Mouse (Mus musculus) urinary bladder, adult 2 months (tissue): Measurements from ENCODE around the gene Tmem50b. TPM values are rescaled to one million over a fixed set of nuclear protein-coding genes. Genes with fewer than 3 reads are reported as not detected.

Source experiments
- DNase-seq: peaks from one replicate; pipeline ENCODE4 v3.0.0; 2022; ENCODE audit warnings: low spot score
- polyA plus RNA-seq: library from polyadenylated mRNA; depleted of rRNA; stranded (reverse); fragments of >200 nt; gene quantifications from 2 replicates; pipeline ENCODE4 v1.2.3, GENCODE M21; 2012

The Tmem50b gene
- polyA plus RNA-seq, 1 experiment, result 80.8 TPM

DNA sequence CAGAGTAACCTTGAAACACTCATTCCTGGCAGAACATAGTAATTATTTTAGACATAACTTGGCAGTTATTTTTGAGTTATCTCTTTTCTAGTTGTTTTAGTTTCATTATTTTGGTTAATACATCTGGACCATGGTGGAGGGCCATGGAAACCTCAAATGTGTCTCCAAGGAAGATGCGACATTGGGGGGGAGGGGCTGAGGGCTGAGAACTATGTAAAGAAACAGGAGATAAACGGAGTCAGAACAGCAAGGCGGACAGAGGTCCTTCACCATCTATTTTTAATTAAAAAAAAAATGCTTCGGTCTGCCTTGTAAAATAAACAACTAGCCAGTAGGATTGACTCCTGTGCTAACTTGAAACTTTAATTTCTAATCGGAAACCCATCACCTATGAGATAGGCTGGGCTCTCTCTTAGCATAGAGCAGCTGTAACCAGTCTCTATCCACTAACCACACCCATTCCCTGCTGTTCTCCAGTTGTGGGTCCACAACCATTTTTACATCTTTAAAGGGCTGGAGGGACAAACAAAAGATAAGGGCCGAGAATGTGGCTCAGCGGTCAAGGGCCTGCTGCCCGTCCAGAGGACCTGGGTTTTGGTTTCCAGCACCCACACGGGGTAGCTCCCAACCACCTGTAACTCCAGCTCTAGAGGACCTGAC lies 32.2 kb downstream of the Tmem50b start:
- no peak for DNase-seq

GRCm38 (mm10) chr16:91564580-91565291 lies 32.9 kb downstream of the Tmem50b start:
- DNase-seq, result no peak

DNA sequence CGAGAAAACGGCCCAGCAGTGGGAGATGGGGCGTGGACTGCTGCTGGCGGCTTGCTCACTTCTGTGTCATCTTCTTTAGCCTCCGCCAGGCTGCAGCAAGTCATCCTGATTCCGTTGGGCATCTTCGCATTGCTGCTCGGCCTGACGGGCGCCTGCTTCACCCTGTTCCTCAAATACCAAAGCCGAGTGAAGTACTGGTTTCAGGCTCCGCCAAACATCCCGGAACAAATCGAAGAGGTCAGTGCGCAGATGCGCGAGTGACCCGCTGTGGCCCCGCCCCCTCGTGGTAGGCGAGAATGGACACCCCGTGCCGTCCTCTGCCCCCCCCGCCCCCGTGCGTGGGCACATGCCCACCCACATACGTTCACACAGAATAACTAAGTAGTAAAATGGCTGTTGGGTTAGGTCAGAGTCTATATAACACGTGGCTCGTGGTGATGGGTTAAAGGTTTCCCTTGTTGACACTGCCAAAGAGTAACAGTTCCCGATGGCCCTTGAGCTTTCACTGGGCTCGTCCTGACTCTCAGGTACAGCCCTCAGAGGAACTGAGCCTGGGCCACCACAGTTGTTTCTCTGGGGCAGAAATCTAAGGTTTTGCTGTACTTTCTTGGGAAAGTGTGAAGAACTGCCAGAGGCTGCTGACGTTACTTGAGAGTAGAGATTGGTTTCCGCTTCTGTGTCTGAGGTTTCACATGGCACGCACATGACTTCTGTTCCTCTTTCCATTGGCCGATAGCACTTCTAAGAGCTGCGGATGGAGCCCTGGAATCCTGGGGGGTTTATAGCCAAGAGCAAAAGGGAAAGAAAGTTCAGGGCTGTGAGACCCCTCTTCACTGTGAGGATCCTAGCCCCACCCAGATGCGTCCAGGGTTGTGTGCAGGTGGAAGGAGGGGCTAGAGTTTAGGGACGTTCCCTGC lies 35.8 kb downstream of the Tmem50b start:
- no peak for DNase-seq

DNA sequence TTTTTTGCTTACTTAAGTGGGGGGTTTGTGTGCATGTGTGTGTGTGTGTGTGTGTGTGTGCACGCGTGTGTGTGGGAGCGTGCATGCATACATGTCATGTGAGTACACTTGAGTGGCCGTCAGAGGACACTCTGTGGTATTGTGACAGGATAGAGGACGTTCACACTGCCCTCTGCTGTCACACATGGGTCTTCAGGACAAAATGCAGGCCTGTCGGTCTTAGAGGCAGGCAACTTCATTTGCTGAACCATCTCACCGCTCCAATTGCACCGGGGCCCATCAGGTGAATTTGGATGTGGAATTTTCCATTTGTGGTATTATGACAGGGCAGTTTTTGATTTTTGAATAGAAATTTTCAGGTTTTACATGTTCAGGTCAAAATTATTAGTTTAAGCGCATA lies 36.5 kb downstream of the Tmem50b start:
- DNase-seq, result no peak

DNA sequence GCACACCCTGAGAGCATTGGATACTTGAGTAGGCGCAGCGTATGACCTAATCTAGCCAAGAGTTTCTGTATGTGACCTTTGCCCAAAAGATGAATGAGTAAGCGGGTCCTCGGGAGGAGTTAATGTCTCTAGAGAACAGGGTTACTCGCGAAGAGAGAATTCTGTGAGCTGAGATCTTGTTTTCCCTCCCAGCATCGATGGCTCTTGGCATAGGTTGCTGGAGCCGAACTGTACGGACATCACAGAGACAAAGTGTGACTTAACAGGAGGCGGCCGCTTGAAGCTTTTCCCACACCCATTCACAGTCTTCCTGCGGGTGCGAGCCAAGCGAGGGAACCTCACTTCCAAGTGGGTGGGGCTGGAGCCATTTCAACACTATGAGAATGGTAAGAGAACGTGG lies 39.9 kb downstream of the Tmem50b start:
- DNase-seq, result no peak

DNA sequence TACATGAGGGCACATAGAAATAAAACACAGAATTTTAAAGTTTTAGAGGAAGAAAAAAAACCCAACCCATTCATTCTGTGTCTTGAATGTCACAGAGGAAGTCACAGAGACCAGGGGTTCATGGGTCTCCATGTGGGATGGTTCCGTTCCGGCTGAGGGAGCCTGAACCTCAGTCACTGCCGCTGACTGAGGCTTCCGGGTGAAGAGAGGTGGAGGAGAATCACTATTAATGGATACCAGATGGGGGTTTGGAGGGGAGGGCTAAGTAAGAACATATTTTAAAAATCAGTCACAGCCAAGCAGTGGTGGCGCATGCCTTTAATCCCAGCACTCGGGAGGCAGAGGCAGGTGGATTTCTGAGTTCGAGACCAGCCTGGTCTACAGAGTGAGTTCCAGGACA lies 40.4 kb downstream of the Tmem50b start:
- no peak for DNase-seq

- no peak for DNase-seq
Observed at GRCm38 (mm10) chr16:91556659-91557058, 40.9 kb downstream of the Tmem50b start.

- no peak for DNase-seq
Observed at GRCm38 (mm10) chr16:91555017-91555605, 42.5 kb downstream of the Tmem50b start.

- DNase-seq, result no peak
Observed at GRCm38 (mm10) chr16:91553625-91554024, 44.0 kb downstream of the Tmem50b start.

GRCm38 (mm10) chr16:91552072-91552471 lies 45.5 kb downstream of the Tmem50b start:
- DNase-seq, result no peak

- no peak for DNase-seq
Observed at GRCm38 (mm10) chr16:91551081-91551524, 46.5 kb downstream of the Tmem50b start.

DNA sequence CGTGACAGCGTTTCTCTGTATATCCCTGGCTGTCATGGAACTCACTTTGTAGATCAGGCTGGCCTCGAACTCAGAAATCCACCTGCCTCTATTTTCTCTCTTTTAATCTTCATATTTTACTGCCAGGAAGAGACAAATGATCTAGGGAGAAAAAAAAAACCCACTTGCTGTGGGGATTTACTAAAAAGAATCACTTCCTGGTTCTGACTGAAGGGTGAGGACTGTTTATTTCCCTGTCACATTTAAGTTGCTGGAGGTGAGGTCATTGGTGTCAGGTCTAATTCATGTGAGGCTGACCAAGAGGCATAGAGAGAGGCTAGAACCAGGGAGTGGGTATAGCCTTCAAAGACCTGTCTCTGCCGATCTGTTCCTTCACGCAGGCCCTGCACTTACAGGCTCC lies 48.0 kb downstream of the Tmem50b start:
- DNase-seq, result no peak

- DNase-seq, result no peak
Observed at GRCm38 (mm10) chr16:91548996-91549395, 48.6 kb downstream of the Tmem50b start.

DNA sequence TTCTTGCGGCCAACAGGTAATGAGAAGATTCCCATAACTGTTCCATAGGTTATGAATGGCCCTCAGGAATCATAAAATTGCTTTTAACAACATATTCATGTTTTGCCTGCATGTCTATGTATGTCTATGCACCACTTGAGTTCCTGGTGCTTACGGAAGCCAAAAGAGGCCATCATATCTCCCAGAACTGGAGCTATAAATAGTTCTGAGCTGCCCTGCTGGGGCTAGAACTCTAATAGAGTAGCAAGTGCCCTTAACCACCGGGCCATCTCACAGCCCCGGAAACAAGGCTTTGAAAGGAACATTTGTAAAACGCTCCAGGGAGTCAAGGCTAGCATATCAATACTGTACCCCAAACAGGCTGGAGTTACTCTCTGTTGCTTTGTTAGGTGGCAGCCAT lies 49.0 kb downstream of the Tmem50b start:
- DNase-seq, result no peak

- no peak for DNase-seq
Observed at GRCm38 (mm10) chr16:91547974-91548373, 49.6 kb downstream of the Tmem50b start.

DNA sequence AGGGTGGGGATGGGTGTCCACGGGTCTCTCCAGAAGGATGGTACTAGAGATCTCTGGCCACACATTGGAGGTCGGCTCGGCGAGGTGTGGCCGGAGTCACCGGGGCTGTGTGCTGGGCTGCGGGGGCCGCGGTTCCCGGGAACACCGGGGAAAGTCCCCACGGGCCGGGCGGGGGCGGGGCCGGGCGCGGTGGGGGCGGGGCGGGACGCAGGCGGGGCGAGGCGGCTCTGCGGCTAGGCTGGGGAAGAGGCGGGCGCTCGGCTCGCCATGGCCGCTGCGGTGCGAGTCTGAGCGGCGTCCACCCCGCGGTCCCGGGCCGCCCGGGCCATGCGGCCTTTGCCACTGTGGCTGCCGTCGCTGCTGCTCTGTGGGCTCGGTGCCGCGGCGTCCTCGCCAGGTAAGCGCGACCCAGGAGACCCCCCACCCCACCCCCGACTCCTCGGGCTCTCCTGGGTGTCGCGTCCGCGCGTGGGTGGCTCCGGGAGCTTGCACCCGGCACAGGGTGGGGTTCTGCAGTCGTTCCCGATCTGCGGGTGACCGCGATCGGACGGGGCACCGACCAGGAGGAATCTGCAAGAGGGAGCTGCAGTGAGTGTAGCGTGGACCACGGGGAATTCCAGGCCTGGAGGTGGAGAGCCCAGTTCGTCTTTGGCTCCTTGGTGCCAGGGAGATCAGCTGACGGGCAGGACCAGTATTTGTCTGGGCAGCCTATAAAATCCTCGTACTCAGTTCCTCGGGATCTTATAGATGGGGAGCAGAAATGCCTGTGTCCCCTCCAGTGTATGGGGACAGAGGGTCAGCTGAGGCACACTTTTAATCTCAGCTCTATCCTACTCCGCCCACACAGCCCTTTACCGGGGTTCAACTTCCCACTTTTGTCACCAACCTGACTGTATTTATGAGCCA lies 50.5 kb downstream of the Tmem50b start, which contains the start of gene Ifngr2:
Gene Ifngr2, plus strand, starts transcription at position 237 of the 906 bp plus-strand sequence.
- peak; percentile 70 for DNase-seq

GRCm38 (mm10) chr16:91546391-91546835 lies 51.2 kb downstream of the Tmem50b start:
- DNase-seq, result no peak

DNA sequence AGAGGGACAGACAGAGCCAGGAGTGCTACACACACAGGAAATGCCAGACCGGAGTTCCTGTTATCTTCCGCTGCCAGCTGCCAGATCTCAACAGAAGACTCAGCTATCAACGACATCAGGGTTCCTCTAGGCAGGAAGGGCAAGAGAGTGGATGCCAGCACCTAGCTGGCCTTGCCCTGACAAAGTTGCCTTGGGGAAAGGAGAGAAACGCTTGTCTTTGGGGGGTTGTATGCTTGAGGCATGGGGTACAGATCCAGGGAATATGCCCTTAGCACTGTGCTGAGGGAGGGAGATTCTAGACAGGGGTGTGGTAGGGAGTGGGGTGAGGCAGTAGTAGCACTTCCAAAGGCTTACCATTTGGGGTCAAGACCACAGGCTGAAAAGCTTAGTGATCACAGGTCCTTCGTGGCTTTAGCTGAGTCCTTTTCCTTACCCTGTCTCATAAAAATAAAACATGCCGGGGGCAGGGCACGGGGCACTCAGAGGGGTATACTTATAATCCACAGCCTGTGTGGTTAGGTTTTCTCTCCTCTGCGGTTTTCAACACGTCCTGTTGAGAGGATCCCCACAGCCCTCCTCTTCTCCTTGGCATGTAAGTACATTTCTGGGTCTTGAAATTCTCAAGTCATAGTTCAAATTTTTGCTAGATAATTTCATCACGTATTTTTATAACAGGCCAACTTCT lies 51.9 kb downstream of the Tmem50b start:
- DNase-seq, result no peak

- DNase-seq, result no peak
Observed at GRCm38 (mm10) chr16:91543619-91544018, 54.0 kb downstream of the Tmem50b start.

DNA sequence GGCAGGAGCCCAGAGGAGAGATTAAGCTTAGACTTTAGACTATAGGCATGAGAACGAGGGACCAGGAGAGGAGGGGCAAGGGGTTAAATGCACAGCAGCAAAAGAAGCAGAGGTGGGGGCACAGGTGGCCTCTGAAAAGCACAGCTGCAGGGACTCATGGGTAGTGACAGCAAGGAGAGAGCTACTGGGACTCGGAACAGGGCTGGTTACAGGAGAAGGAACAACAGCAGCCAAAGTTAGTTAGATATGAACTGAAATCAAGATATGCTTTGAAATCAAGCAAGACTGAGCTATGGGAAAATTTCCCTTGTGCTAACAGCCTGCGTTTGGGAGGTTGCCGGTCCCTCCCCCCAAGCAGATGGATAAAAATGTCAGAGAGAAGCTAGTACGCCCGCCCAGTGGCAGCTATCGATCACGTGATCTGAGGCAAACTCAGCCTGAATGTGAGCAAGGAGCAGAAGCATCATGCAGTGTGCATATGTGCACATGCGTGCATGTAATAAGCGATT lies 56.0 kb downstream of the Tmem50b start:
- DNase-seq, result no peak
